Mouse (Mus musculus): ENCODE results near the gene Gm13040.
"Not testable (repeated sequence)": the region's sequence is repeated elsewhere in the genome, so short reads cannot be mapped to it uniquely, and the experiment has no call there.

Gm13040 gene

GRCm38 (mm10) chr4:143535654-143536053 lies at the start of gene Gm13040:
TSS of gene Gm13040 (plus strand) at chr4:143535954.
- DNase-seq = not testable (repeated sequence)

GRCm38 (mm10) chr4:143511043-143511442 lies 24.7 kb upstream of the Gm13040 start, which contains the start of gene Gm13043:
TSS of gene Gm13043 (plus strand) at chr4:143511343.
- DNase-seq = no peak

- DNase-seq = not testable (repeated sequence)
Measured at GRCm38 (mm10) chr4:143551400-143551799, 15.6 kb downstream of the Gm13040 start, which contains the start of the genes BC080695 and Gm13057. TSS of gene BC080695 (plus strand) at chr4:143551700. TSS of gene Gm13057 (plus strand) at chr4:143551709.
